20 mouse cellular contexts compared by ENCODE assay signal in genomic region chr7:58755083-58755482, GRCm38 (mm10).
"Had no signal": no experiment of that assay in that cellular context is flagged by ENCODE, and none has a peak within 500 bp of the region (broad histone marks: within the 10 kb centered on the region; RNA-seq: fewer than 3 reads in every experiment).

No protein-coding gene starts in this region.

- H3K36me3 ChIP-seq: kidney, embryonic 15.5 days; limb, embryonic 12.5 days; limb, embryonic 15.5 days; midbrain, embryonic 12.5 days; midbrain, embryonic 15.5 days; neural tube, embryonic 13.5 days had no signal

- H3K27ac ChIP-seq: kidney, embryonic 15.5 days; limb, embryonic 12.5 days; limb, embryonic 15.5 days; liver, embryonic 14.5 days; macrophage; midbrain, embryonic 12.5 days; midbrain, embryonic 15.5 days; neural tube, embryonic 13.5 days had no signal

- H3K4me3 ChIP-seq: kidney, embryonic 15.5 days; limb, embryonic 12.5 days; limb, embryonic 15.5 days; midbrain, embryonic 12.5 days; midbrain, embryonic 15.5 days; myocyte; neural tube, embryonic 13.5 days had no signal

- H3K9ac ChIP-seq: kidney, embryonic 15.5 days; limb, embryonic 12.5 days; limb, embryonic 15.5 days; liver, embryonic 14.5 days; liver, postnatal 0 days; lung, embryonic 14.5 days; midbrain, embryonic 12.5 days; midbrain, embryonic 15.5 days; neural tube, embryonic 13.5 days had no signal

- H3K4me1 ChIP-seq: limb, embryonic 12.5 days; limb, embryonic 15.5 days; midbrain, embryonic 12.5 days; midbrain, embryonic 15.5 days had no signal

- H3K4me2 ChIP-seq: kidney, embryonic 15.5 days; limb, embryonic 12.5 days; limb, embryonic 15.5 days; liver, embryonic 11.5 days; lung, embryonic 14.5 days; midbrain, embryonic 12.5 days; midbrain, embryonic 15.5 days; neural tube, embryonic 13.5 days had no signal

- H3K9me3 ChIP-seq: kidney, embryonic 15.5 days; limb, embryonic 12.5 days; limb, embryonic 15.5 days; midbrain, embryonic 12.5 days; midbrain, embryonic 15.5 days; neural tube, embryonic 13.5 days had no signal

- DNase-seq: kidney, adult 11 months; kidney, postnatal 10 days; kidney, postnatal 36 days; left cerebral cortex, postnatal 4 days; liver, postnatal 0 days; lung, embryonic 14.5 days; retina, postnatal 1 day; right cerebral cortex, postnatal 25 days; spleen, adult 18-20 months had no signal

- H3K27me3 ChIP-seq: kidney, embryonic 15.5 days; limb, embryonic 12.5 days; limb, embryonic 15.5 days; midbrain, embryonic 12.5 days; midbrain, embryonic 15.5 days; neural tube, embryonic 13.5 days had no signal

- ATAC-seq: liver, postnatal 0 days; lung, postnatal 0 days; midbrain, embryonic 15.5 days had no signal
